Mouse (Mus musculus): Measurements from ENCODE around the gene Actn4.

The Actn4 gene

GRCm38 (mm10) chr7:28961927-28962670 is at the start of gene Actn4:
Gene Actn4 (minus strand): TSS chr7:28962340.
- DNase-seq (ENCODE audit: extremely low read depth, insufficient read length, low spot score), result peak; percentile 94

GRCm38 (mm10) chr7:29008714-29009113 is 46.6 kb upstream of the Actn4 start:
- no peak for DNase-seq (ENCODE audit: extremely low read depth, insufficient read length, low spot score)

- no peak for DNase-seq (ENCODE audit: extremely low read depth, insufficient read length, low spot score)
These were observed 46.0 kb upstream of the Actn4 start for GRCm38 (mm10) chr7:29008171-29008570.

GRCm38 (mm10) chr7:29007224-29008101 is 45.3 kb upstream of the Actn4 start:
- DNase-seq (ENCODE audit: extremely low read depth, insufficient read length, low spot score), result peak; percentile 53

- DNase-seq (ENCODE audit: extremely low read depth, insufficient read length, low spot score), result no peak
These were observed 38.8 kb upstream of the Actn4 start for GRCm38 (mm10) chr7:29000651-29001605.

GRCm38 (mm10) chr7:28993402-28993801 is 31.3 kb upstream of the Actn4 start:
- DNase-seq (ENCODE audit: extremely low read depth, insufficient read length, low spot score), result no peak

GRCm38 (mm10) chr7:28992997-28993396 is 30.9 kb upstream of the Actn4 start:
- DNase-seq (ENCODE audit: extremely low read depth, insufficient read length, low spot score), result no peak

- DNase-seq (ENCODE audit: extremely low read depth, insufficient read length, low spot score), result no peak
These were observed 29.5 kb upstream of the Actn4 start for GRCm38 (mm10) chr7:28991616-28992015.

GRCm38 (mm10) chr7:28990766-28991273 is 28.7 kb upstream of the Actn4 start:
- DNase-seq (ENCODE audit: extremely low read depth, insufficient read length, low spot score), result no peak

GRCm38 (mm10) chr7:28985207-28985606 is 23.1 kb upstream of the Actn4 start:
- DNase-seq (ENCODE audit: extremely low read depth, insufficient read length, low spot score), result no peak

- no peak for DNase-seq (ENCODE audit: extremely low read depth, insufficient read length, low spot score)
These were observed 22.3 kb upstream of the Actn4 start for GRCm38 (mm10) chr7:28984452-28984851.

- DNase-seq (ENCODE audit: extremely low read depth, insufficient read length, low spot score), result no peak
These were observed 21.7 kb upstream of the Actn4 start for GRCm38 (mm10) chr7:28983849-28984248.

- DNase-seq (ENCODE audit: extremely low read depth, insufficient read length, low spot score), result no peak
These were observed 21.0 kb upstream of the Actn4 start for GRCm38 (mm10) chr7:28983141-28983564.

- no peak for DNase-seq (ENCODE audit: extremely low read depth, insufficient read length, low spot score)
These were observed 20.3 kb upstream of the Actn4 start for GRCm38 (mm10) chr7:28982274-28983013.

GRCm38 (mm10) chr7:28981651-28982273 is 19.6 kb upstream of the Actn4 start, which contains the start of the genes Eif3k and Map4k1:
Gene Eif3k (minus strand): TSS chr7:28981864.
Gene Map4k1 (plus strand): TSS chr7:28982050.
- DNase-seq (ENCODE audit: extremely low read depth, insufficient read length, low spot score), result peak; percentile 93

- no peak for DNase-seq (ENCODE audit: extremely low read depth, insufficient read length, low spot score)
These were observed 15.4 kb upstream of the Actn4 start for GRCm38 (mm10) chr7:28977556-28977955.

- no peak for DNase-seq (ENCODE audit: extremely low read depth, insufficient read length, low spot score)
These were observed 10.9 kb upstream of the Actn4 start for GRCm38 (mm10) chr7:28973025-28973424.

- DNase-seq (ENCODE audit: extremely low read depth, insufficient read length, low spot score), result peak; percentile 69
These were observed 10.4 kb upstream of the Actn4 start for GRCm38 (mm10) chr7:28972542-28972985.

- DNase-seq (ENCODE audit: extremely low read depth, insufficient read length, low spot score), result peak; percentile 76
These were observed 9.7 kb upstream of the Actn4 start for GRCm38 (mm10) chr7:28971770-28972269.
